Mouse (Mus musculus): ENCODE measurements around the gene Vps54. TPM values are rescaled to one million over a fixed set of nuclear protein-coding genes. Genes with fewer than 3 reads are reported as not detected.
A peak's percentile ranks its signal among the peaks of the same experiment; 100 is the strongest.
"Not testable (repeated sequence)": the region's sequence is repeated elsewhere in the genome, so short reads cannot be mapped to it uniquely, and the experiment has no call there.

Gene Vps54
- polyA plus RNA-seq, 1 experiment from 2014 or later, result 12.9 TPM

DNA sequence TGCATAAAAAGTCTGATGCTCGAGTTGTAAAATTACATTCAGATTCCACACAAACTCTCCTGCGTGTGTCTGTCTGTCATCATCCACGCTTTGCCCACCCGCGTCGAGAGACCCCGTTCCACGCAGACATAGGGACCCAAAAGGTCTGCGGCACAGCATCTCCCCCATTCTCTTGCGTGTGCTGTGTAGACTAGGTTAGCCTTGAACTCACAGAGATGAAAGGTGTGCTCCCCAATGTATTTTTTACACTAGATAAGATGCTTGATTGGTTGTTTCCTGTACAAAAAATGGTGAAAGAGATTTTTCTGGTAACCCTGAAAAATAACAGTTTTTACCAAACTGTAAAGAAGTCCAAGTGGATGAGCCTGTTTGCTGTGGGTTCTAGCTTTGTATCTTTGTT is 19.5 kb downstream of the Vps54 start:
- not testable (repeated sequence) for H3K27me3 ChIP-seq (replicated peaks; ENCODE audit: low read depth, poor library complexity, severe bottlenecking); H3K4me3 ChIP-seq; H3K4me1 ChIP-seq; H3K9me3 ChIP-seq; H3K27ac ChIP-seq (replicated peaks); DNase-seq (ENCODE audit: low spot score)
- peaks cover 16% of the 10 kb centered on the region for H3K36me3 ChIP-seq (replicated peaks)
- 97% methylated on average over 10 of the region's 10 CpGs for WGBS

DNA sequence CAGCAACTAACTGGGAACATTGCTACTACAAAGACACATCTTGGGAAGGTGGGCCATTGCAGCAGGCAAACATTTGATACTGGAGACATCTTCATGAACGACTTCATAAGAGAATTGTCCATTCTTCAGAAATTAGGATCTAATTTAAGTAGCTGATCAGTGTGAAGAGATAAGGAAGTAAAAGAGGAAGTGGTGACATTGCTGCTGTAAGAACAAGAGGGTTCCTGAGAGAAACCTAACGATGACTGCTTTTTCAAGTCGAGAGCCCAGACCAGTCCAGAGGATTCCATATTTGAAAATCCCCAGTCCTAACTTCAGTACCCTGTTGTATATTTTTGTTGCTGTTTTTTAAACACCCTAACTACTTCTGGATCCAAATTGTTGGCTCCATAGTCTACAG is 26.3 kb downstream of the Vps54 start:
- DNase-seq (ENCODE audit: low spot score), result no peak
- H3K27me3 ChIP-seq (replicated peaks; ENCODE audit: low read depth, poor library complexity, severe bottlenecking), result no peaks in the 10 kb centered on the region
- no peak overlapping the region for H3K27ac ChIP-seq (replicated peaks)
- WGBS, result 84% methylated on average over 3 of the region's 3 CpGs
- H3K9me3 ChIP-seq, result no peaks in the 10 kb centered on the region
- H3K36me3 ChIP-seq (replicated peaks), result peaks cover 57% of the 10 kb centered on the region
- no peaks in the 10 kb centered on the region for H3K4me1 ChIP-seq
- H3K4me3 ChIP-seq, result no peak overlapping the region

DNA sequence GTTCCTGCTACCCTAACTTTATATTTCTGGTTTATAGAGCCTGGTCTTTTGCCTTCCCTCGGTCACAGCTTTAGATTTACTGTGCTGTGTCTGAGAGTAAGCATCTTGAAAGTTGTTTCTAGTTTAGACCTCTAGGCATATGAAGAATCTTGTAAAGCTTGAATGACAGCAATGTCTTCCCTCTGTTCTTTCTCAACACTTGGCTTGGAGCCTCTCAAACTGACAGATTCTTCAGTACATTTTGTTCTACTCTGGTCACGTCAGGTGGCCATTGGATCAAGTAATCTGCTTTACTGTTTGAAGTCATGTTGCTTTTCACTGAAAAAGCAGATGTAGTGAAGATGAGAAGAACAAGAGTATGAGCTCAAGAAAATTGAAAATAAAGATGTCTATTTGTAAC is 37.1 kb downstream of the Vps54 start:
- DNase-seq (ENCODE audit: low spot score), result no peak
- H3K36me3 ChIP-seq (replicated peaks), result peaks cover 46% of the 10 kb centered on the region
- 91% methylated on average over 2 of the region's 2 CpGs for WGBS

DNA sequence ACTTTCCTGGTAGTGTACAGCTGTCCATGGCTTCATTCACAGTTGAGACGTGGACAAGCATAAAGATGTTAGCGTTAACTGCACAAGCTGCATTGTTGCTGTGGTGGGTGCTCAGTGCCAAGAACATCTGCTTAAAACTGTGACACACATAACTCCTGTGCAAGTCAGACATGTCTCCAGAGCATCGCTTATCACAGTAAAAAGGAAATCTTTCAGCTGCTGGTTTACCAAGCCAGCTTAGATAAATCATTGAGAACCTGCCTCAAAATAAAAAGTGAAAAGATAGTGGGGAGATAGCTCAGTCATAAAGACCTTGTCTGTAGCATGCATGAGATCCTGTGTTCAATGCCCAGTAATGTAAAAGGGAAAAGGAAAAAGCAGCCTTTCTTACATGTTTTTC is 47.3 kb downstream of the Vps54 start:
- no peak for DNase-seq (ENCODE audit: low spot score)
- 92% methylated on average over 3 of the region's 3 CpGs for WGBS
- Histone ChIP-seq H3K36me3 (replicated peaks) (peaks cover 19% of the 10 kb centered on the region), H3K4me1 (no peaks in the 10 kb centered on the region), H3K27me3 (replicated peaks; ENCODE audit: low read depth, poor library complexity, severe bottlenecking) (no peaks in the 10 kb centered on the region), H3K9me3 (no peaks in the 10 kb centered on the region), H3K27ac (replicated peaks) (no peak overlapping the region), H3K4me3 (no peak overlapping the region)

More for the DNA sequence above, 37.1 kb downstream of the Vps54 start:
- Histone ChIP-seq H3K4me1 (no peaks in the 10 kb centered on the region), H3K27ac (replicated peaks) (no peak overlapping the region), H3K27me3 (replicated peaks; ENCODE audit: low read depth, poor library complexity, severe bottlenecking) (no peaks in the 10 kb centered on the region), H3K9me3 (no peaks in the 10 kb centered on the region), H3K4me3 (no peak overlapping the region)

DNA sequence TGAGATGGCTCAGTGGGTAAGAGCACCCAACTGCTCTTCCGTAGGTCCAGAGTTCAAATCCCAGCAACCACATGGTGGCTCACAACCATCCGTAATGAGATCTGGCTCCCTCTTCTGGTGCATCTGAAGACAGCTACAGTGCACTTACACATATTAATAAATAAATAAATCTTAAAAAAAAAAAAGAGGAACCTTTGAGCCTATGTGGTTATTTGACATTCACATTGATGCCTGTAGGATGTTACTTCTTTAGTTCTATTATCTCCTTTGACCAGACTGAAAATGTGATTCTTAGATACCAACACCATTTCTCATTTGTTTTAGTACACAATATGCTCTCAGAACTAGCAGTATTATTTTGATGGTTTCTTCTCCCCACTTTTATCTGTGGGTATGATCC is 49.1 kb downstream of the Vps54 start:
- H3K36me3 ChIP-seq (replicated peaks), result peaks cover 23% of the 10 kb centered on the region
- not testable (repeated sequence) for H3K4me1 ChIP-seq; H3K27me3 ChIP-seq (replicated peaks; ENCODE audit: low read depth, poor library complexity, severe bottlenecking); H3K4me3 ChIP-seq; DNase-seq (ENCODE audit: low spot score); H3K27ac ChIP-seq (replicated peaks); H3K9me3 ChIP-seq
- 91% methylated on average over 2 of the region's 2 CpGs for WGBS

DNA sequence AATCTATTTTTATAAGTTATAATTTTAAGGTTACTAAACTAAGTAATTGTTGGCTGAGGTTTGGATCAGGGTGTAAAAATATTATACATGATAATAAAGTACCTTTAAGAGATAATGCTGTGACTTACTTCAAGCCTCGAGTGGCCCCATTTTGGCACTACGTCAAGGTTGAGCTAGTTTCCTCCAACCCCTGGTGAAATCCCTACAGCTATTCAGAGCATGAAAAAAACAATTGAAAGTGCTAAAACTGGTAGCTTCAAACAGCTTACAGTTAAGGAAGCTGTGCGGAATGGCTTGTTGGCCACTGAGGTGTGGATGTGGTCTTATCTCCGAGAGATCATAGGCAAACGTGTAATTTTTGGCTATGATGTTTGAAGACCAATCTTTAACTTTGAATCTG is 56.4 kb downstream of the Vps54 start:
- Histone ChIP-seq H3K36me3 (replicated peaks) (peaks cover 43% of the 10 kb centered on the region), H3K27me3 (replicated peaks; ENCODE audit: low read depth, poor library complexity, severe bottlenecking) (no peaks in the 10 kb centered on the region), H3K4me1 (no peaks in the 10 kb centered on the region), H3K9me3 (no peaks in the 10 kb centered on the region), H3K27ac (replicated peaks) (no peak overlapping the region), H3K4me3 (no peak overlapping the region)
- WGBS, result 95% methylated on average over 5 of the region's 5 CpGs
- no peak for DNase-seq (ENCODE audit: low spot score)

DNA sequence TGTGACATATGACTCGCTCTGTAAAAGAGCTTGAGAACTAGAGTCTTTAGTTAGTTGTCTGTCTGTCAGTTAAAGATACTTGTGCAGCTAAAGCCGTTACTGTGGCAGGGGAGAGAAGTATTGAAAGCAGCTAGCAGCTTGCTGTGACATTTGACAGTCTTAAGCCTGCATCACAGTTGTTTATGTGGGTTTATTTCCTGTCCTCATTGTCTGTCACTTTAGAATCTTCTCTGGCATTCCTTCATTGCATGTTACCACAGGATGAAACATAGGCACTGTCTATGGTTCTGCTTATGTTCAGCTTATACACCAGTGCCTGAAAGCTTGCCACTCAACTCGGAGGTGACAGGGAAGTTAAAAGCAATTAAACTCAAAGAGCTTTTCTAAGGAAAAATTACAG is 64.5 kb downstream of the Vps54 start:
- Histone ChIP-seq H3K4me3 (no peak overlapping the region), H3K27me3 (replicated peaks; ENCODE audit: low read depth, poor library complexity, severe bottlenecking) (no peaks in the 10 kb centered on the region), H3K9me3 (no peaks in the 10 kb centered on the region), H3K27ac (replicated peaks) (no peak overlapping the region), H3K4me1 (no peaks in the 10 kb centered on the region), H3K36me3 (replicated peaks) (peaks cover 59% of the 10 kb centered on the region)
- 87% methylated on average over 3 of the region's 3 CpGs for WGBS
- DNase-seq (ENCODE audit: low spot score), result no peak

DNA sequence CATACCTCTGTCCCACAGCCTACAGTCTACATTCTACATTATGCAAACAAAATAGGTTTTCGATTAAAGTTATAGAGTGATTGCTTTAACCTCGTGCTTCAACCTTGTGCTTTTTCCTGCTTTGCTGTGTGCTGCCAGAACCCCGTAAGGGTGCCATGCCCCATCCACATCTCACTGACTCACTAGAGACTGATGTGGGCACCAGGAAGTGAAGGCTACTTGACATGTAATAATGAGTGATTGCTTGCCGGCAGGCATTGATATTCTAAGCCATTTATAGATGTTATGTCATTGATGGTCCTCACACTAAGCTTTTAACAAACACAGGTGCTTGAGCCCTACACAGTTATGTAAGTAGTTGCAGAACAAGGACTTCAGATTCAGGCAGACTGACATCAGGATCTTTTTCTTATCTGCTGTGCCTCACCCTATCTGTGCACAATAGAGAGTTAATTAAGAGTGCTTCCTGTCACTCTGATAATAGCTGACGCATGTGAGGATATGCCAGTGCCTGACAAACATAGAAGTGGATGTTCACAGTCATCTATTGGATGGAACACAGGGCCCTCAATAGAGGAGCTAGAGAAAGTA is 68.1 kb downstream of the Vps54 start:
- WGBS, result 91% methylated on average over 5 of the region's 5 CpGs
- H3K4me1 ChIP-seq, result no peaks in the 10 kb centered on the region
- no peaks in the 10 kb centered on the region for H3K27me3 ChIP-seq (replicated peaks; ENCODE audit: low read depth, poor library complexity, severe bottlenecking)
- peaks cover 47% of the 10 kb centered on the region for H3K36me3 ChIP-seq (replicated peaks)
- no peak overlapping the region for H3K27ac ChIP-seq (replicated peaks)
- no peak overlapping the region for H3K4me3 ChIP-seq
- no peak for DNase-seq (ENCODE audit: low spot score)
- H3K9me3 ChIP-seq, result no peaks in the 10 kb centered on the region

DNA sequence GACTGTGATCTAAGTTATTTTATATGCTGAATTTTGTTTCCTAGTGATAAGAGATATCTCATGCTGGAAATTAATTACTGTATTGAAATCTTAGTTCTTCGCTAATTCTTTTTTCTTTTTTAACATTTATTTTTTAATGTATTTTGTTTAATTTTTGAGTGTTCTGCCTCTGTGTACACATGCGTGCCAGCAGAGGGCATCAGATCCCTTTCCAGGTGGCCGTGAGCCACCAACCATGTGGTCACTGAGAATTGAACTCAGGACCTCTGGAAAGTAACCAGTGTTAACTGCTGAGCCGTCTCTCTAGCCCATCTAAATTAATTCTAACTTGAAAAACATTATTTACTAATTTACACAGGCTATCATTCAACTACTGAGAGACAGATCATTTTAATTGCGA is 69.0 kb downstream of the Vps54 start:
- 85% methylated on average over 5 of the region's 5 CpGs for WGBS
- peak; percentile 21 for DNase-seq (ENCODE audit: low spot score)
- no peaks in the 10 kb centered on the region for H3K9me3 ChIP-seq

DNA sequence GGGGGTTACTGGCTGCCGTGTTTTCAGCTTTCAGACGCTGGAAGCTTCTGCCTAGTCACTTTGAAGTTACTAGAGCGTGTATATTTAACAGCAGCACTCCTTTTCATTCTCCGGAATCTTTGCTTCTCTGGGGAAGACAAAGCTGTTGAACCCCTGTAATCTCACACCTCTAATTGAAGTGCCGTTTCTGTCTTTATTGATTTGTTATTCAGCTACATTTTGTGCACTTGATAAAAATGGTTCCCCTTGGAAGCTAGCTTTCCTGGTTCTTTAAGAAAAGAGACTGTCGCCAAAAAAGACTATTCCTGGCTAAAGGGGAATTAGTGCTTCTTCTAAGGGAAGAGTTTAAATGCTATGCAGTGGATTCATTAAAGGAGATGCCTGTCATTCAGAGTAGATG is 70.4 kb downstream of the Vps54 start:
- H3K4me1 ChIP-seq, result no peaks in the 10 kb centered on the region
- H3K27ac ChIP-seq (replicated peaks), result no peak overlapping the region
- no peaks in the 10 kb centered on the region for H3K27me3 ChIP-seq (replicated peaks; ENCODE audit: low read depth, poor library complexity, severe bottlenecking)
- DNase-seq (ENCODE audit: low spot score), result no peak
- H3K4me3 ChIP-seq, result no peak overlapping the region
- H3K9me3 ChIP-seq, result no peaks in the 10 kb centered on the region
- H3K36me3 ChIP-seq (replicated peaks), result peaks cover 54% of the 10 kb centered on the region
- WGBS, result 72% methylated on average over 6 of the region's 6 CpGs

More for the DNA sequence above, 69.0 kb downstream of the Vps54 start:
- Histone ChIP-seq H3K27ac (replicated peaks) (no peak overlapping the region), H3K4me1 (no peaks in the 10 kb centered on the region), H3K27me3 (replicated peaks; ENCODE audit: low read depth, poor library complexity, severe bottlenecking) (no peaks in the 10 kb centered on the region), H3K36me3 (replicated peaks) (peaks cover 48% of the 10 kb centered on the region), H3K4me3 (no peak overlapping the region)

DNA sequence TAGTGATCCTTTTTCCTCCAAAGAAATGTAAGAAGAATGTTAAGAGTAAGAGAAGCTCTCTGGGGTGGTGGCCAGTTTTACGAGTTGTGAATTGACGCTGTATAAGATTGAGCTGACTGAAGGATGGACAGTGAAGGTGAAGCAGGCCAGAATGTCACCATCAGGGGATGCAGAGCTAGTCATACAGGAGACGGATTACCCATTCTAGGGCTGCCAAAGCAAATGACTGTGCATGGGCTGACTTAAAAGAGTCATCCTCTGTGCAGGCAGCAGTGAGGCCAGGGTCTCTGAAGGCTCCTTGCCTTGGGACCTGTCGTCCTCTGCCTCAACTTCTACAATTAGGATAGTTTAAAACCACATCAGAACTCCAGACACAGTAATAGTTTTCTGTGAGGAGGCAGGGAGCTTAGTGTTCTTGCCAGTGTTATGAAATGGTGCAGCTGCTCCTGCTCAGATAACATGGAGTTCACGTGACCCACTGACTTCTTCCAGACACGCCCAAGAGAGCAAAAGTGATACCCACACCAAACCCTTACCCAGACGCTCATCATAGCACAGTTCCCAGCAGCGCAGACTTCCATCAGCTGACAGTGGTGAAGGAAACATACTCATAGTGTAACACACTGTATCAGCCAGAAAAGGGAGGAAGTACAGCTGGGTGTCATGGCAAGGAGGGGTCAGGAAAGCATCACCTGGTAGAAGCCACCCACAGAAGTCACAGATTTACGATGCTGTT is 75.0 kb downstream of the Vps54 start:
- WGBS, result 92% methylated on average over 9 of the region's 9 CpGs
- Histone ChIP-seq H3K4me3 (no peak overlapping the region), H3K27ac (replicated peaks) (no peak overlapping the region), H3K27me3 (replicated peaks; ENCODE audit: low read depth, poor library complexity, severe bottlenecking) (no peaks in the 10 kb centered on the region), H3K36me3 (replicated peaks) (peaks cover 66% of the 10 kb centered on the region), H3K9me3 (no peaks in the 10 kb centered on the region), H3K4me1 (no peaks in the 10 kb centered on the region)
- DNase-seq (ENCODE audit: low spot score), result no peak

DNA sequence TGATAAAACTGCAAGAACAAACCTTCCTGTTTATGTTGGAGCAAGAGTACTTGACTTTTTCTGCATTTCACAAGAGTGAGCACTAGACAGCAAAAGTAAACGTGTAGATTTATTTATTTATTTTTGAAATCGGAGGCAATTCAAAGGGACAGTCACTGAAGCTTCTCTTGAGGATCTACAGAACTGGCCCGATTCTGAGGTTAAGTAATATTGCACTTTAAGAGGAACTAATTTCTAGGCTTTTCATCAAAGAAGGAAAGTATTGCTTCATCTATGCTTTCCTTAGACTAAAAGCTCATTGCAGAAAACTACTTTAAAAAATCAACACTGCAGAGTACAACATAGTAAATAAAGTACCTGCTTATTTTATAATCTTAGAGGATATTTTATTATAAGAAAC is 82.5 kb downstream of the Vps54 start:
- Histone ChIP-seq H3K36me3 (replicated peaks) (peaks cover 71% of the 10 kb centered on the region), H3K27me3 (replicated peaks; ENCODE audit: low read depth, poor library complexity, severe bottlenecking) (no peaks in the 10 kb centered on the region), H3K27ac (replicated peaks) (no peak overlapping the region), H3K9me3 (no peaks in the 10 kb centered on the region), H3K4me1 (no peaks in the 10 kb centered on the region), H3K4me3 (no peak overlapping the region)
- no peak for DNase-seq (ENCODE audit: low spot score)
- WGBS, result 85% methylated on average over 3 of the region's 3 CpGs

DNA sequence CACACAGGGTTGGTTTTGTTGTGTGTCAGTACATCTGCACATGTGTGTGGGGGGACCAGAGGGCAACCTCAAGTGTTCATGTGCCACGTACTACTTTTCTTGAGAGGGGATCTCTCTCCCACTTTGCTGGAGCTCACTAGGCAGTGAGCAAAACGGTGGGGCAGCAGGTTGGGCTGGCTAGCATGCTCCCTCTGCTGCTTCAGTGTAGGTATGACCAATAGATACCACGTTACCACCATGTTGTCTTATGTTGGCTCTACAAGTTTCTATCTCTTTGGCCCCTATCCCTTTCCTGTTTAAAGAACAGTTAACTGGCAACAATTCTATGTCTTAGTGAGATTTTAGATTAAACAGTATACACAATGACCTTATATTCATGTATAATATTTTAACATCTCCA is 83.3 kb downstream of the Vps54 start:
- 86% methylated on average over 3 of the region's 3 CpGs for WGBS
- H3K36me3 ChIP-seq (replicated peaks), result peaks cover 74% of the 10 kb centered on the region

More for the DNA sequence above, 83.3 kb downstream of the Vps54 start:
- H3K4me1 ChIP-seq, result no peaks in the 10 kb centered on the region
- H3K4me3 ChIP-seq, result no peak overlapping the region
- no peaks in the 10 kb centered on the region for H3K9me3 ChIP-seq
- H3K27me3 ChIP-seq (replicated peaks; ENCODE audit: low read depth, poor library complexity, severe bottlenecking), result no peaks in the 10 kb centered on the region
- no peak overlapping the region for H3K27ac ChIP-seq (replicated peaks)
- DNase-seq (ENCODE audit: low spot score), result no peak

Data from embryonic facial prominence, embryonic 10.5 days (tissue).